Mouse (Mus musculus) limb, embryonic 13.5 days (tissue): Measurements from ENCODE around the gene Ssmem1. TPM values are rescaled to one million over a fixed set of nuclear protein-coding genes. Genes with fewer than 3 reads are reported as not detected.

Source experiments
- ATAC-seq: fragments of 200-750 bp; cut with Nextera tagmentation; 2 replicates; pipeline ENCODE4 v1.8.0; 2017; ENCODE audit warnings: low read depth, moderate number of reproducible peaks, moderate TSS enrichment; ENCODE audit not compliant: low FRiP score
- H3K27ac ChIP-seq: fragments of 300-500 bp; sonication (generic); 2 replicates; pipeline ENCODE4 v1.5.1; 2015; ENCODE audit warnings: inconsistent platforms, mild to moderate bottlenecking, moderate library complexity
- H3K27me3 ChIP-seq: fragments of 300-500 bp; sonication (generic); 2 replicates; pipeline ENCODE4 v1.6.1; 2015; ENCODE audit warnings: mild to moderate bottlenecking, inconsistent platforms
- H3K36me3 ChIP-seq: fragments of 300-500 bp; sonication (generic); 2 replicates; pipeline ENCODE4 v1.6.1; 2015; ENCODE audit warnings: inconsistent platforms, mild to moderate bottlenecking, moderate library complexity
- H3K4me1 ChIP-seq: fragments of 300-500 bp; sonication (generic); 2 replicates; pipeline ENCODE4 v1.6.1; 2015; ENCODE audit warnings: inconsistent platforms
- H3K4me2 ChIP-seq: fragments of 300-500 bp; sonication (generic); replicated peaks from 2 replicates; pipeline ENCODE4 v1.6.1; 2015; ENCODE audit warnings: inconsistent platforms, mild to moderate bottlenecking, moderate library complexity
- H3K4me3 ChIP-seq: fragments of 300-500 bp; sonication (generic); 2 replicates; pipeline ENCODE4 v1.5.1; 2015; ENCODE audit warnings: moderate library complexity, mild to moderate bottlenecking, inconsistent platforms
- H3K9ac ChIP-seq: fragments of 300-500 bp; sonication (generic); 2 replicates; pipeline ENCODE4 v1.6.1; 2015; ENCODE audit warnings: mild to moderate bottlenecking, inconsistent platforms
- H3K9me3 ChIP-seq: fragments of 300-500 bp; sonication (generic); 2 replicates; pipeline ENCODE4 v1.6.1; 2016; ENCODE audit warnings: inconsistent platforms
- WGBS: fragments of 180-500 bp; shearing (Covaris S2); methylation state at CpG from one replicate; pipeline ENCODE4 v1.1.7; 2015; 5-methylcytosine and 5-hydroxymethylcytosine counted together
- polyA plus RNA-seq: library from polyadenylated mRNA; unstranded; fragments of >200 nt; fragmentation: Nextera tagmentation; extraction: Ambion mirVana; gene quantifications from 2 replicates; pipeline ENCODE4 v1.2.1, GENCODE M21; 2015

The Ssmem1 gene
- polyA plus RNA-seq, 1 experiment from 2014 or later = 0.22 TPM

DNA sequence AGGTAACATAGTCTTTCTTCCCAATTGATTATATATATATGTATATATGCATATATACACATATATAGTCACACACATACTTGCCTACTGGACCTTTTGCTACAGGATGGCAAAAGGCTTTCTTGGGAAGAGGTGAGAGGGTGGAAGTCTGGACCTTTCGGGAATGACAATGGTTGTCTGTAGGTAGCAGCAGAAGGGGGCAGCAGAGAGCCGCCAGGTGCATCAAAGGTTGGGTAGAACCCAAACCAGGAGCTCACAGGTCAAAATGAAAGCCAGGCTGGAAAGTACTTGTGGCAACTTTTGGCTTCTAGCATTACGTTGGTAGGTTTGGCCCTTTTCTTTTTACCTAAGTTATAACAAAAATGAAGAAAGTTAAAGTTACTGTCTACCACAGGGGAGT lies 25.7 kb downstream of the Ssmem1 start:
- no peak overlapping the region for H3K27ac ChIP-seq
- WGBS = 48% methylated on average over 3 of the region's 3 CpGs
- no peak overlapping the region for H3K9ac ChIP-seq
- no peaks in the 10 kb centered on the region for H3K36me3 ChIP-seq
- H3K4me3 ChIP-seq = no peak overlapping the region
- no peaks in the 10 kb centered on the region for H3K27me3 ChIP-seq
- ATAC-seq = no peak
- H3K9me3 ChIP-seq = no peaks in the 10 kb centered on the region
- peaks cover 15% of the 10 kb centered on the region for H3K4me1 ChIP-seq
- H3K4me2 ChIP-seq = no peak overlapping the region

DNA sequence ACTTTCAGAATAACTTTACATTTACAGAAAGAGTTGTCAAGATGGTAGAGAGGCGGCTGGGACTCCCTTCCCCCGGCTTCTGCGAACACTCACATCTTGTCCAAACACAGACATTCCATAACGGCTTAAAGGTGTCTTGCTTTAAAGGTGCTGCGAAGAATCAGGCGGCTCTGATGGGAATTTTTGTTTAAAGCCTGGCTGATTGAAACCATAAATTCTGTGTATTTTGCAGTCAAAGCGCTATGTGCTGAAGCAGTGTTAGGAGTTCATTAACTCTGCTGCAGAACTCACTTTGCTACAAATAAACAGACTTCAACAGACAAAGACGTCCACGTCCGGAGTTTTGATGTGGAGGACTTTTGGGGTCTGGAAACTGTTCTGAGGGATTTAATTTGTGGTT lies 28.6 kb downstream of the Ssmem1 start:
- Histone ChIP-seq H3K4me2 (peak overlapping the region; percentile 12; the same call in 1 of the 2 replicates), H3K9ac (no peak overlapping the region; the same call in 1 of the 2 replicates), H3K27ac (peak overlapping the region; percentile 83), H3K36me3 (no peaks in the 10 kb centered on the region), H3K27me3 (no peaks in the 10 kb centered on the region), H3K4me3 (no peak overlapping the region), H3K9me3 (no peaks in the 10 kb centered on the region), H3K4me1 (peaks cover 35% of the 10 kb centered on the region)
- no peak for ATAC-seq
- WGBS = 11% methylated on average over 10 of the region's 10 CpGs

- H3K4me1 ChIP-seq = peaks cover 41% of the 10 kb centered on the region
- H3K4me3 ChIP-seq = no peak overlapping the region
- no peaks in the 10 kb centered on the region for H3K36me3 ChIP-seq
- H3K27me3 ChIP-seq = no peaks in the 10 kb centered on the region
- H3K9me3 ChIP-seq = no peaks in the 10 kb centered on the region
- WGBS = 33% methylated on average over 5 of the region's 5 CpGs
- H3K4me2 ChIP-seq = peak overlapping the region; percentile 12; the same call in 1 of the 2 replicates
- H3K27ac ChIP-seq = peak overlapping the region; percentile 83
- no peak overlapping the region for H3K9ac ChIP-seq
- ATAC-seq = no peak
Measured at GRCm38 (mm10) chr6:30538800-30539199, 29.2 kb downstream of the Ssmem1 start.

GRCm38 (mm10) chr6:30541009-30541799 lies 31.6 kb downstream of the Ssmem1 start, which contains the start of gene Cpa2:
Cpa2 (plus strand) TSS chr6:30541582.
- Histone ChIP-seq H3K36me3 (no peaks in the 10 kb centered on the region), H3K27me3 (no peaks in the 10 kb centered on the region), H3K4me3 (no peak within 1 kb of the TSS), H3K4me1 (peaks cover 64% of the 10 kb centered on the region), H3K9me3 (no peaks in the 10 kb centered on the region), H3K4me2 (no peak within 1 kb of the TSS), H3K27ac (peak within 1 kb of the TSS; percentile 86; the same call in 1 of the 2 replicates), H3K9ac (no peak within 1 kb of the TSS)
- 46% methylated on average over 11 of the region's 11 CpGs for WGBS
- no peak for ATAC-seq

- Histone ChIP-seq H3K4me2 (no peak overlapping the region), H3K36me3 (no peaks in the 10 kb centered on the region), H3K9me3 (no peaks in the 10 kb centered on the region), H3K9ac (no peak overlapping the region), H3K4me3 (no peak overlapping the region), H3K27ac (peak overlapping the region; percentile 86; the same call in 1 of the 2 replicates), H3K27me3 (no peaks in the 10 kb centered on the region), H3K4me1 (peaks cover 73% of the 10 kb centered on the region)
- WGBS = 31% methylated on average over 6 of the region's 6 CpGs
- ATAC-seq = no peak
Measured at GRCm38 (mm10) chr6:30542277-30542676, 32.6 kb downstream of the Ssmem1 start.

- peak overlapping the region; percentile 86 for H3K27ac ChIP-seq
- no peaks in the 10 kb centered on the region for H3K36me3 ChIP-seq
- H3K9ac ChIP-seq = peak overlapping the region; percentile 50
- peaks cover 75% of the 10 kb centered on the region for H3K4me1 ChIP-seq
- H3K4me2 ChIP-seq = peak overlapping the region; percentile 40; the same call in 1 of the 2 replicates
- no peaks in the 10 kb centered on the region for H3K27me3 ChIP-seq
- ATAC-seq = no peak
- 9% methylated on average over 12 of the region's 12 CpGs for WGBS
- no peak overlapping the region for H3K4me3 ChIP-seq
- no peaks in the 10 kb centered on the region for H3K9me3 ChIP-seq
Measured at GRCm38 (mm10) chr6:30543077-30543476, 33.4 kb downstream of the Ssmem1 start.

- Histone ChIP-seq H3K27me3 (no peaks in the 10 kb centered on the region), H3K36me3 (no peaks in the 10 kb centered on the region), H3K9ac (no peak overlapping the region), H3K9me3 (no peaks in the 10 kb centered on the region), H3K4me1 (peaks cover 73% of the 10 kb centered on the region), H3K4me3 (0 out of 2 replicates have a peak overlapping the region, but pooled peaks have one; percentile 8), H3K27ac (peak overlapping the region; percentile 86), H3K4me2 (peak overlapping the region; percentile 40)
- WGBS = 5% methylated on average over 8 of the region's 8 CpGs
- no peak for ATAC-seq
Measured at GRCm38 (mm10) chr6:30543851-30544250, 34.2 kb downstream of the Ssmem1 start.

GRCm38 (mm10) chr6:30545689-30546088 lies 36.0 kb downstream of the Ssmem1 start:
- Histone ChIP-seq H3K36me3 (no peaks in the 10 kb centered on the region), H3K9me3 (no peaks in the 10 kb centered on the region), H3K4me2 (peak overlapping the region; percentile 31; the same call in 1 of the 2 replicates), H3K4me1 (peaks cover 87% of the 10 kb centered on the region), H3K27me3 (no peaks in the 10 kb centered on the region), H3K9ac (no peak overlapping the region), H3K27ac (peak overlapping the region; percentile 65; the same call in 1 of the 2 replicates), H3K4me3 (no peak overlapping the region)
- WGBS = 35% methylated on average over 7 of the region's 7 CpGs
- ATAC-seq = no peak

GRCm38 (mm10) chr6:30546571-30547273 lies 37.1 kb downstream of the Ssmem1 start:
- Histone ChIP-seq H3K36me3 (no peaks in the 10 kb centered on the region), H3K4me2 (peak overlapping the region; percentile 58), H3K27me3 (no peaks in the 10 kb centered on the region), H3K4me1 (peaks cover 90% of the 10 kb centered on the region), H3K27ac (peak overlapping the region; percentile 96), H3K9me3 (no peaks in the 10 kb centered on the region), H3K4me3 (peak overlapping the region; percentile 27), H3K9ac (peak overlapping the region; percentile 43; the same call in 1 of the 2 replicates)
- WGBS = 10% methylated on average over 17 of the region's 17 CpGs
- ATAC-seq = no peak

- peak overlapping the region; percentile 96 for H3K27ac ChIP-seq
- H3K4me1 ChIP-seq = peaks cover 92% of the 10 kb centered on the region
- peak overlapping the region; percentile 43; the same call in 1 of the 2 replicates for H3K9ac ChIP-seq
- H3K27me3 ChIP-seq = no peaks in the 10 kb centered on the region
- H3K4me2 ChIP-seq = peak overlapping the region; percentile 58
- no peaks in the 10 kb centered on the region for H3K9me3 ChIP-seq
- no peak for ATAC-seq
- no peaks in the 10 kb centered on the region for H3K36me3 ChIP-seq
- 0% methylated on average over 16 of the region's 17 CpGs for WGBS
- H3K4me3 ChIP-seq = peak overlapping the region; percentile 27
Measured at GRCm38 (mm10) chr6:30547274-30547645, 37.6 kb downstream of the Ssmem1 start.

DNA sequence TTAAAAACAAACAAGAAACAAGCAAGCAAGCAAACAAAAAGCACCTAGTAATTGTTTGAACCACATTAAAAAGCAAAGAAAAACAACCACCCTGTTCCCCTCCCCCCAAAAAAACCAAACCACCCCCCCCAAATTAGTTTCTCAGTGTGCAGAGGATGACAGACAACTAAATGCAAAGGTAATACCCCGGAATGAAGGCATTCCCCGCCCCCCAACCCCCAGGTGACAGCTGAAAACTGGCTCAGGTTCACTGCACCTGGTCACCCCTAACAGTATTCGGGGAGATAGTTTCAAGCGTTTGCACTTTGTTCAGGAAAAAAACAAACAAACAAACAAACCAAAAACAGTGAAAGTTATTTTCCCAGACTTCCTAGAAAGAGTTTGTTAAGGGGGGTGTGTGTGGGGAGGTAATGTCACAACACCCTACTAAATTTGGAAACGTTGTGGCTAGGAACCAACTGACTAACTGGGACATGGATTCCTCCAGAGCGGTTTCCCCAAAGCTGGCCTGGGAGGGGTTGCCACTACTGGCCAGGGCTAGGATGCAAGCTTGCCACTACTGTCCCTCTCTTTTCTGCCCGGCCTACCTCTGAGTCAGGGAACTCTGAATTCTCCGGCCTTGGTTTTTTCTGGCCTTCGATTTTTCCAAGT lies 38.1 kb downstream of the Ssmem1 start:
- no peaks in the 10 kb centered on the region for H3K9me3 ChIP-seq
- H3K4me3 ChIP-seq = peak overlapping the region; percentile 27; the same call in 1 of the 2 replicates
- H3K27ac ChIP-seq = peak overlapping the region; percentile 96
- no peaks in the 10 kb centered on the region for H3K27me3 ChIP-seq
- no peak for ATAC-seq
- H3K4me2 ChIP-seq = peak overlapping the region; percentile 58
- 21% methylated on average over 9 of the region's 9 CpGs for WGBS
- H3K4me1 ChIP-seq = peaks cover 92% of the 10 kb centered on the region
- H3K9ac ChIP-seq = no peak overlapping the region
- H3K36me3 ChIP-seq = no peaks in the 10 kb centered on the region
